Mouse (Mus musculus) cerebellum, postnatal 14 days (tissue): Measurements from ENCODE around the gene Vmn1r14.
"Not testable (repeated sequence)": the region's sequence is repeated elsewhere in the genome, so short reads cannot be mapped to it uniquely, and the experiment has no call there.

Experiments used
- DNase-seq, 2 experiments: peaks; one replicate each; pipeline ENCODE4 v3.0.0; 2021; ENCODE audit warnings: mixed read lengths in 2 of 2

Gene Vmn1r14

GRCm38 (mm10) chr6:57231386-57231785 is at the start of gene Vmn1r14:
Gene Vmn1r14 (plus strand): TSS chr6:57231686.
- no peak for DNase-seq

DNA sequence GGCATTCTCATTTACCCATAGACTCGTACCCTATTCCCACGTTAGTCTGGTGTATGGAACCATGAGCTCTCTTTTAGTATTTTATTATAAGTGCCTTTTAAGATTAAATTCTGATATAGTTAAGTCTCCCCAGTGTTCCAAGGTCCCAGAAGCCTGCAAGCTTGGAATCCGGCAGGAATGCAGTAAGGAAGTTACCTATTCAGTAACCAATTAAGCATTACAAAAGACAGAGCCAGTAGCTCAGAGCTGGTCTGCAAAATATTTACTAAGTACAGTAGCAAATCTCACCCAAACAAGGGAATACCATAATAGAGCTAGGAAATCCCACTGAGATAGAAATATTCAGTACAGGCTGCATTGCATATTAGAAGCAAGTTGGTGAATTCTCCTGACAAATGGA is 41.5 kb upstream of the Vmn1r14 start:
- DNase-seq, result not testable (repeated sequence)

- not testable (repeated sequence) for DNase-seq
Measured at GRCm38 (mm10) chr6:57202990-57203389, 28.5 kb upstream of the Vmn1r14 start, which contains the start of gene Vmn1r13. Gene Vmn1r13 (plus strand): TSS chr6:57203290.

DNA sequence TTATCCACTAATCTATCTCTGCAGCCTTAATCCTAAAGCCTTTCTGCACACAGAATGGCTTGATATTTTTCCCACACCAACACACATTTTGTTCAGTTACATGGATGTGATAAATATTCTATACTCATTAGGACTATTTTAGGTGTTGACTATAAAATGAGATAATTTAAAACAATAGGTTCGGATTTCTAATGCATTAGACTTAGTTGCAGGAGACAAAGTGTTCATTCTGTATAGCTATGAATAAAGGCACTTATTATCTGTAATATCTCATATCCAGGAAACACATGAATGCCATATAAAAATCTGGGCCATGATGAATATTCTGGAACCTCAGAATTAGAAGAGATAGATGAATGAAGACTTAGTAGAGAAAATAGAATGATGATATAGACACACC is 26.2 kb downstream of the Vmn1r14 start, which contains the start of gene Vmn1r15:
TSS of gene Vmn1r15 (plus strand) at position 301 of the 400 bp plus-strand sequence.
- DNase-seq, result no peak

DNA sequence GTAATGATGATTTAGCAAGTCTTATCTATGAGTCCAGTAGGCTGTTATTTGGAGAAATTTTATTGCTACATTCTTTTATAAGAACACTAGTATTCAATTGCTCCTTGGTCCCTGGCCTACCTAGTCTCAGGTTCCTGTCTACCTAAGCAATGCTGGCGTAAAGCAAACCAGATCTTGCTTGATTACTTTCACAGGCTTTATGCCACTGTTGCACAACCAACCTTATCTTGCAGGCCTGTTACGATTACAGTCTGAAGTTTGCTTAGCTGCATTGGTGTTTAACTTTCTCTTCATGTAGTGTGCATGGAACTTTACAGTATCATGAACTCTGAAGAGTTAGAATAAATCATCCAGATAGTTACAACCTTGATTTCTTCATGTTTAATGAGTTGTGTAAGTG is 29.5 kb downstream of the Vmn1r14 start:
- DNase-seq, result no peak

- no peak for DNase-seq
Measured at GRCm38 (mm10) chr6:57271881-57272280, 40.4 kb downstream of the Vmn1r14 start.

GRCm38 (mm10) chr6:57272517-57272916 is 41.0 kb downstream of the Vmn1r14 start:
- DNase-seq, result no peak

DNA sequence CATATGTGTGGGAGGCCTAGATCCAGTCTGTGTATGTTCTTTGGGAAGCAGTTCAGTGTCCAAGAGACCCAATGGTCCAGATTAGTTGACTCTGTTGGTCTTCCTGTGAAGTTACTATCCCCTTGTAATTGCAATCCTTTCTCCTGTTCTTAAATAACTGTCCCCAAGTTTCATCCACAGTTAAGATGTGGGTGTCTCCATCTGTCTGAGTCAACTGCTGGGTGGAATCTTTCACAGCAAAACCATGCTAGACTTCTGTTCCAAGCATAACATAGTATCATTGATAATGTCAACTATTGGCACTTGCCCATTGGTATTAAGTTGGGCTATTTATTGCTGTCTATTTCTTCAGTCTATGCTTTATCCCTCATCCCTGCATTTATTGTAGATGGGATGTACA is 47.5 kb downstream of the Vmn1r14 start:
- no peak for DNase-seq
